Comparison of ENCODE assay signal across 7 mouse cellular contexts in genomic region chr14:115092081-115092480, GRCm38 (mm10). TPM values are rescaled to one million over a fixed set of nuclear protein-coding genes. Genes with fewer than 3 reads are reported as not detected.
DNase-seq lines count a peak whose midpoint lies in the region; ATAC-seq and TF ChIP-seq lines count a peak whose summit lies in the region.

Gene Gpc5, plus strand, starts transcription at chr14:115092215.

- peak; percentile 58 for DNase-seq in brain, embryonic 18.5 days (ENCODE audit: low read depth, low spot score)
- DNase-seq in kidney, postnatal 10 days: peak; percentile 93
- peak; percentile 84 for DNase-seq in liver, embryonic 11.5 days (ENCODE audit: low spot score)
- peak; percentile 79 to 86 for DNase-seq in spleen, postnatal 4 days (ENCODE audit: low spot score in 2 of 2)

- H3K4me1 ChIP-seq in heart, embryonic 13.5 days: peaks cover 9% of the 10 kb centered on the region
- H3K4me1 ChIP-seq in liver, embryonic 11.5 days (replicated peaks; ENCODE audit: control insufficient read depth, insufficient read depth, low read length): no peaks in the 10 kb centered on the region; the same call in 1 of the 2 replicates

- H3K4me2 ChIP-seq in heart, embryonic 13.5 days: peak within 1 kb of the TSS; percentile 93
- peak within 1 kb of the TSS; percentile 94 for H3K4me2 ChIP-seq in liver, embryonic 11.5 days
- H3K4me2 ChIP-seq in myocyte (ENCODE audit: low read depth): peak within 1 kb of the TSS; percentile 69

- peak within 1 kb of the TSS; percentile 61 for H3K4me3 ChIP-seq in heart, embryonic 13.5 days
- H3K4me3 ChIP-seq in liver, embryonic 11.5 days (ENCODE audit: low read depth, low read length): peak within 1 kb of the TSS; percentile 63
- H3K4me3 ChIP-seq in myocyte: no peak within 1 kb of the TSS

- WGBS in heart, embryonic 13.5 days: under 1% methylated on average over 31 of the region's 31 CpGs
- under 1% methylated on average over 31 of the region's 31 CpGs for WGBS in liver, embryonic 11.5 days

- H3ac ChIP-seq in myocyte (ENCODE audit: control insufficient read depth, insufficient read length): no peak within 1 kb of the TSS

- ATAC-seq in erythroid progenitor cell, adult 5-6 weeks (replicated peaks; ENCODE audit: low FRiP score, poor library complexity, severe bottlenecking): peak; percentile 88
- ATAC-seq in heart, embryonic 13.5 days (ENCODE audit: extremely low read depth, insufficient number of reproducible peaks, low FRiP score, low TSS enrichment): peak; percentile 94
- peak; percentile 99 for ATAC-seq in liver, embryonic 11.5 days (replicated peaks; ENCODE audit: low FRiP score)

- H3K27ac ChIP-seq in heart, embryonic 13.5 days (replicated peaks): no peak within 1 kb of the TSS
- H3K27ac ChIP-seq in liver, embryonic 11.5 days (ENCODE audit: low read depth, low read length): no peak within 1 kb of the TSS

- H3K9ac ChIP-seq in heart, embryonic 13.5 days: peak within 1 kb of the TSS; percentile 54
- no peak within 1 kb of the TSS for H3K9ac ChIP-seq in liver, embryonic 11.5 days (ENCODE audit: low read depth, low read length)

- no peaks in the 10 kb centered on the region for H3K36me3 ChIP-seq in heart, embryonic 13.5 days
- no peaks in the 10 kb centered on the region for H3K36me3 ChIP-seq in liver, embryonic 11.5 days (ENCODE audit: control insufficient read depth, insufficient read depth, low read length)
- no peaks in the 10 kb centered on the region for H3K36me3 ChIP-seq in myocyte (ENCODE audit: control insufficient read depth, insufficient read depth)

- peaks cover 53% of the 10 kb centered on the region for H3K27me3 ChIP-seq in heart, embryonic 13.5 days (replicated peaks)
- H3K27me3 ChIP-seq in liver, embryonic 11.5 days (replicated peaks; ENCODE audit: control insufficient read depth, insufficient read depth, low read length): peaks cover 29% of the 10 kb centered on the region
- H3K27me3 ChIP-seq in myocyte (ENCODE audit: control insufficient read depth, insufficient read depth, insufficient read length): peaks cover 9% of the 10 kb centered on the region

- no peak for TF ChIP-seq POLR2A in myocyte (IDR thresholded peaks at IDR 0.05; ENCODE audit: insufficient read length, low read depth)

- no peaks in the 10 kb centered on the region for H3K79me2 ChIP-seq in myocyte (ENCODE audit: control insufficient read depth, insufficient read depth)

- H3K9me3 ChIP-seq in heart, embryonic 13.5 days: no peaks in the 10 kb centered on the region
- H3K9me3 ChIP-seq in liver, embryonic 11.5 days (ENCODE audit: control insufficient read depth, low read length): no peaks in the 10 kb centered on the region

TF ChIP-seq in myocyte, 11 proteins besides CTCF, POLR2A, EP300 and RAD21:
- TF ChIP-seq USF1 (IDR thresholded peaks at IDR 0.05; ENCODE audit: low read depth) (no peak), MAX (IDR thresholded peaks at IDR 0.05; ENCODE audit: low read depth) (no peak), POLR2AphosphoS2 (IDR thresholded peaks at IDR 0.05; ENCODE audit: insufficient read length, low read depth) (no peak), REST (IDR thresholded peaks at IDR 0.05; ENCODE audit: insufficient read depth, insufficient read length) (no peak), TCF3 (IDR thresholded peaks at IDR 0.05; ENCODE audit: insufficient read length, low read depth) (no peak), TCF12 (IDR thresholded peaks at IDR 0.05; ENCODE audit: insufficient read depth, poor library complexity, severe bottlenecking) (no peak), MYOG (IDR thresholded peaks at IDR 0.05; ENCODE audit: control insufficient read depth in 1 of 3, insufficient read depth in 1 of 3, insufficient read length in 2 of 3, low read depth in 2 of 3) (no peak), MYOD1 (IDR thresholded peaks at IDR 0.05; ENCODE audit: control insufficient read depth in 1 of 3, insufficient read length in 2 of 3, low read depth in 2 of 3) (no peak), SRF (IDR thresholded peaks at IDR 0.05; ENCODE audit: control insufficient read depth, insufficient read length, low read depth) (no peak), E2F4 (IDR thresholded peaks at IDR 0.05; ENCODE audit: insufficient read depth) (no peak), CEBPB (IDR thresholded peaks at IDR 0.05; ENCODE audit: insufficient read depth, poor library complexity, severe bottlenecking) (no peak)

RNA-seq across cellular contexts. Expression of gene Gpc5, which starts in this region (rescaled TPM):
- not detected in 2 replicates for total RNA-seq in erythroid progenitor cell, adult 5-6 weeks (2015; ENCODE audit: low replicate concordance)
- not detected in 2 replicates for total RNA-seq in erythroid progenitor cell, adult 5-6 weeks (2017; ENCODE audit: low replicate concordance)
- 0.19 and 0.43 TPM in 2 replicates for polyA plus RNA-seq in heart, embryonic 13.5 days (2015; fragmentation: Nextera tagmentation; extraction: Ambion mirVana)
- polyA plus RNA-seq in liver, embryonic 11.5 days (2014; fragmentation: Nextera tagmentation; extraction: Ambion mirVana): 0.12 TPM in 1 of 2 replicates, not detected in the other
- polyA plus RNA-seq in myocyte (2012; fragmentation: generic; extraction: Trizol): not detected

Comparison
In these comparisons a context has a peak if more than half of its experiments do, and no peak if none do; other contexts are left out.
1. Peak in ATAC-seq in erythroid progenitor cell, adult 5-6 weeks; RNA of the gene not detected or under 1 TPM.
2. Peak in ATAC-seq, H3K4me3 ChIP-seq, H3K9ac ChIP-seq and H3K4me2 ChIP-seq in heart, embryonic 13.5 days; RNA of the gene not detected or under 1 TPM.
3. Peak in DNase-seq, ATAC-seq, H3K4me3 ChIP-seq and H3K4me2 ChIP-seq in liver, embryonic 11.5 days; RNA of the gene not detected or under 1 TPM.